In the genomic region with DNA sequence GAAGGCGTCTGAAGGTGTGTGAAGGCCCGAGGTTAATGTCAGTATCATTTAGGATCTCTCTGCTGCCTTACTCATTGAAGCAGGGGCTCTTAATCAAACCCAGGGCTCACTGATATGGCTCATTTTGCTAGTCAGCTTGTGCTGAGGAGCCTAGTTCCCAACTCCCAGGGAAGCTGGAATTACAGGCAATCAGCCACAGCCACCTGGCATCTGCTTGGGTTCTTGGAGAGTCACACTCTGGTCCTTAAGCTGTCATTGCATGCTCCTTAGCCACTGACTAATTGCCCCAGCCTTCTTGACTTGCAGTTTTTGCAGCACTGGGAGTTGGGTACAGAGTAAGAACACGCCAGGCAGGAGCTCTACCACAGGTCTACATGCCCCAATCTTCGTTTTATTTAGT, we compare ENCODE assay signal across 20 mouse cellular contexts. TPM values are rescaled to one million over a fixed set of nuclear protein-coding genes. Genes with fewer than 3 reads are reported as not detected.
"Had no signal": no experiment of that assay in that cellular context is flagged by ENCODE, and none has a peak within 500 bp of the region (broad histone marks: within the 10 kb centered on the region; RNA-seq: fewer than 3 reads in every experiment).

No protein-coding gene starts in this region.

- DNase-seq: kidney, adult 8-10 months; kidney, postnatal 36 days; layer of hippocampus, adult 9-11 months; layer of hippocampus, postnatal 36 days; lung, embryonic 14.5 days; lung, postnatal 10 days; retina, postnatal 1 day; right cerebral cortex, postnatal 4 days; thymus, postnatal 4 days had no signal

- H3K27me3 ChIP-seq: limb, embryonic 15.5 days; megakaryocyte, embryonic 14.5 days; midbrain, embryonic 12.5 days; neural tube, embryonic 13.5 days had no signal

- H3K4me3 ChIP-seq: limb, embryonic 15.5 days; liver, embryonic 12.5 days; megakaryocyte, embryonic 14.5 days; midbrain, embryonic 12.5 days; neural tube, embryonic 13.5 days had no signal

- H3K36me3 ChIP-seq: limb, embryonic 15.5 days; liver, embryonic 12.5 days; midbrain, embryonic 12.5 days; neural tube, embryonic 13.5 days had no signal

- H3K9me3 ChIP-seq: limb, embryonic 15.5 days; liver, embryonic 12.5 days; megakaryocyte, embryonic 14.5 days; midbrain, embryonic 12.5 days; neural tube, embryonic 13.5 days had no signal

- ATAC-seq: liver, embryonic 12.5 days had no signal

- H3K27ac ChIP-seq: kidney, postnatal 0 days; limb, embryonic 15.5 days; liver, embryonic 12.5 days; macrophage; midbrain, embryonic 12.5 days; neural tube, embryonic 13.5 days had no signal

- H3K4me1 ChIP-seq: midbrain, embryonic 12.5 days had no signal

RNA-seq across cellular contexts. Expression of gene Gm9817, which starts 42.1 kb away (rescaled TPM):
- total RNA-seq: layer of hippocampus, adult 18-20 months; left cerebral cortex, postnatal 36 days had no signal
- polyA plus RNA-seq: liver, embryonic 12.5 days; liver, embryonic 16.5 days; lung, embryonic 14.5 days; midbrain, embryonic 12.5 days; neural tube, embryonic 13.5 days; thymus, postnatal 0 days had no signal
